Mouse (Mus musculus) hindbrain, postnatal 0 days (tissue): Measurements from ENCODE around the gene Plpp4. TPM values are rescaled to one million over a fixed set of nuclear protein-coding genes. Genes with fewer than 3 reads are reported as not detected.

Source experiments
- ATAC-seq: fragments of 200-750 bp; cut with Nextera tagmentation; 2 replicates; pipeline ENCODE4 v1.8.0; 2017; ENCODE audit warnings: mild to moderate bottlenecking, moderate TSS enrichment, moderate library complexity
- DNase-seq: peaks from one replicate; pipeline ENCODE4 v3.0.0-alpha.2; 2015; ENCODE audit warnings: low spot score
- H3K27ac ChIP-seq: fragments of 300-500 bp; sonication (generic); 2 replicates; pipeline ENCODE4 v1.5.1; 2014; ENCODE audit warnings: mild to moderate bottlenecking
- H3K27me3 ChIP-seq: fragments of 300-500 bp; sonication (generic); 2 replicates; pipeline ENCODE4 v1.6.1; 2014; ENCODE audit warnings: low read length, mixed read lengths; ENCODE audit not compliant: insufficient read depth
- H3K36me3 ChIP-seq: fragments of 300-500 bp; sonication (generic); 2 replicates; pipeline ENCODE4 v1.6.1; 2014; ENCODE audit warnings: low read length, mixed read lengths; ENCODE audit not compliant: insufficient read depth
- H3K4me1 ChIP-seq: fragments of 300-500 bp; sonication (generic); 2 replicates; pipeline ENCODE4 v1.6.1; 2014; ENCODE audit warnings: antibody characterized with exemption, low read length, mixed read lengths; ENCODE audit not compliant: insufficient read depth
- H3K4me2 ChIP-seq: fragments of 300-500 bp; sonication (generic); 2 replicates; pipeline ENCODE4 v1.6.1; 2014; ENCODE audit warnings: low read depth, mild to moderate bottlenecking, low read length, moderate library complexity, mixed read lengths
- H3K4me3 ChIP-seq: fragments of 300-500 bp; sonication (generic); 2 replicates; pipeline ENCODE4 v1.5.1; 2014; ENCODE audit warnings: low read length
- H3K9ac ChIP-seq: fragments of 300-500 bp; sonication (generic); replicated peaks from 2 replicates; pipeline ENCODE4 v1.6.1; 2014; ENCODE audit warnings: mild to moderate bottlenecking, low read length, moderate library complexity, mixed read lengths
- H3K9me3 ChIP-seq: fragments of 300-500 bp; sonication (generic); 2 replicates; pipeline ENCODE4 v1.6.1; 2016; ENCODE audit warnings: low read length, mixed read lengths
- CTCF ChIP-seq: IDR thresholded peaks from 2 replicates; pipeline ENCODE4 v1.5.1; 2016; ENCODE audit warnings: antibody characterized with exemption, control low read depth, low read depth
- WGBS: fragments of 180-500 bp; shearing (Covaris S2); extraction: QIAGEN DNeasy Blood & Tissue Kit; methylation state at CpG from one replicate; pipeline ENCODE4 v1.1.7; 2014; 5-methylcytosine and 5-hydroxymethylcytosine counted together
- polyA plus RNA-seq: library from polyadenylated mRNA; unstranded; fragments of >200 nt; fragmentation: Nextera tagmentation; extraction: Ambion mirVana; gene quantifications from 2 replicates; pipeline ENCODE4 v1.2.1, GENCODE M21; 2015
- total RNA-seq: library from RNA; depleted of rRNA; stranded (reverse); fragments of >200 nt; gene quantifications from 2 replicates; pipeline ENCODE4 v1.2.3, GENCODE M21; 2014; rRNA removed

Plpp4 gene
- total RNA-seq (22.6 and 22.7 TPM in 2 replicates), polyA plus RNA-seq (14.4 and 16.0 TPM in 2 replicates)

- no peaks in the 10 kb centered on the region for H3K9me3 ChIP-seq
- no peaks in the 10 kb centered on the region for H3K36me3 ChIP-seq
- DNase-seq (peak; percentile 63), ATAC-seq (peak; percentile 81)
- H3K27me3 ChIP-seq: no peaks in the 10 kb centered on the region
- H3K4me2 ChIP-seq: peak within 1 kb of the TSS; percentile 87
- under 1% methylated on average over 50 of the region's 66 CpGs for WGBS
- TF ChIP-seq CTCF: no peak
- H3K9ac ChIP-seq: peak within 1 kb of the TSS; percentile 54
- H3K4me1 ChIP-seq: peaks cover 3% of the 10 kb centered on the region; the same call in 1 of the 2 replicates
- peak within 1 kb of the TSS; percentile 58 for H3K27ac ChIP-seq
- H3K4me3 ChIP-seq: peak within 1 kb of the TSS; percentile 57
Measured at GRCm38 (mm10) chr7:129256621-129257373, at the start of gene Plpp4. Gene Plpp4 (plus strand): TSS chr7:129257031.

GRCm38 (mm10) chr7:129215926-129216543 lies 40.8 kb upstream of the Plpp4 start:
- WGBS: 66% methylated on average over 10 of the region's 10 CpGs
- H3K9ac ChIP-seq: no peak overlapping the region
- peaks cover 5% of the 10 kb centered on the region; the same call in 1 of the 2 replicates for H3K4me1 ChIP-seq
- no peak overlapping the region for H3K4me3 ChIP-seq
- DNase-seq (peak; percentile 68), ATAC-seq (no peak)
- H3K4me2 ChIP-seq: no peak overlapping the region
- peak overlapping the region; percentile 22; the same call in 1 of the 2 replicates for H3K27ac ChIP-seq
- no peaks in the 10 kb centered on the region for H3K9me3 ChIP-seq
- H3K27me3 ChIP-seq: no peaks in the 10 kb centered on the region
- TF ChIP-seq CTCF: no peak
- no peaks in the 10 kb centered on the region for H3K36me3 ChIP-seq

GRCm38 (mm10) chr7:129216547-129217195 lies 40.2 kb upstream of the Plpp4 start:
- Histone ChIP-seq H3K9me3 (no peaks in the 10 kb centered on the region), H3K4me1 (peaks cover 5% of the 10 kb centered on the region; the same call in 1 of the 2 replicates), H3K36me3 (no peaks in the 10 kb centered on the region), H3K4me3 (no peak overlapping the region), H3K27me3 (no peaks in the 10 kb centered on the region), H3K4me2 (no peak overlapping the region), H3K27ac (no peak overlapping the region), H3K9ac (no peak overlapping the region)
- WGBS: 66% methylated on average over 10 of the region's 10 CpGs
- no peak for ATAC-seq
- TF ChIP-seq CTCF: no peak
- no peak for DNase-seq

- H3K4me3 ChIP-seq: no peak overlapping the region
- TF ChIP-seq CTCF: no peak
- H3K36me3 ChIP-seq: no peaks in the 10 kb centered on the region
- no peak overlapping the region for H3K27ac ChIP-seq
- whole genome bisulfite sequencing: 68% methylated on average over 9 of the region's 9 CpGs
- DNase-seq: no peak
- H3K9me3 ChIP-seq: no peaks in the 10 kb centered on the region
- H3K9ac ChIP-seq: no peak overlapping the region
- H3K27me3 ChIP-seq: no peaks in the 10 kb centered on the region
- H3K4me1 ChIP-seq: peaks cover 4% of the 10 kb centered on the region; the same call in 1 of the 2 replicates
- no peak for ATAC-seq
- no peak overlapping the region for H3K4me2 ChIP-seq
Measured at GRCm38 (mm10) chr7:129220948-129221347, 35.9 kb upstream of the Plpp4 start.

- H3K9me3 ChIP-seq: no peaks in the 10 kb centered on the region
- H3K27me3 ChIP-seq: no peaks in the 10 kb centered on the region
- no peak overlapping the region for H3K27ac ChIP-seq
- no peak for ATAC-seq
- no peak overlapping the region for H3K4me2 ChIP-seq
- WGBS: 92% methylated on average over 3 of the region's 3 CpGs
- no peaks in the 10 kb centered on the region for H3K4me1 ChIP-seq
- no peak for DNase-seq
- H3K36me3 ChIP-seq: no peaks in the 10 kb centered on the region
- H3K4me3 ChIP-seq: no peak overlapping the region
- TF ChIP-seq CTCF: no peak
- H3K9ac ChIP-seq: no peak overlapping the region
Measured at GRCm38 (mm10) chr7:129221649-129222048, 35.2 kb upstream of the Plpp4 start.

GRCm38 (mm10) chr7:129235410-129235809 lies 21.4 kb upstream of the Plpp4 start:
- H3K27me3 ChIP-seq: no peaks in the 10 kb centered on the region
- DNase-seq (peak; percentile 77), ATAC-seq (no peak)
- H3K4me2 ChIP-seq: no peak overlapping the region
- H3K27ac ChIP-seq: no peak overlapping the region
- H3K4me3 ChIP-seq: no peak overlapping the region
- H3K9ac ChIP-seq: no peak overlapping the region
- TF ChIP-seq CTCF: peak; percentile 79
- no peaks in the 10 kb centered on the region for H3K9me3 ChIP-seq
- WGBS: 45% methylated on average over 2 of the region's 2 CpGs
- H3K36me3 ChIP-seq: no peaks in the 10 kb centered on the region
- H3K4me1 ChIP-seq: no peaks in the 10 kb centered on the region
